10 mouse cellular contexts compared by ENCODE assay signal in genomic region chr3:94479564-94479963, GRCm38 (mm10). TPM values are rescaled to one million over a fixed set of nuclear protein-coding genes. Genes with fewer than 3 reads are reported as not detected.
DNase-seq lines count a peak whose midpoint lies in the region; ATAC-seq and TF ChIP-seq lines count a peak whose summit lies in the region.
"Had no signal": no experiment of that assay in that cellular context is flagged by ENCODE, and none has a peak within 500 bp of the region (broad histone marks: within the 10 kb centered on the region; RNA-seq: fewer than 3 reads in every experiment).

No protein-coding gene starts in this region.

- no peak for TF ChIP-seq EP300 in liver, postnatal 0 days (IDR thresholded peaks at IDR 0.05; ENCODE audit: low read depth)

- peak overlapping the region; percentile 43 for H3K4me2 ChIP-seq in liver, embryonic 11.5 days
- no peak overlapping the region for H3K4me2 ChIP-seq in liver, postnatal 0 days (ENCODE audit: low read depth, low read length)
- peak overlapping the region; percentile 55 for H3K4me2 ChIP-seq in embryonic facial prominence, embryonic 13.5 days
- H3K4me2 ChIP-seq in hindbrain, embryonic 15.5 days: peak overlapping the region; percentile 78
- H3K4me2 ChIP-seq in neural tube, embryonic 13.5 days: peak overlapping the region; percentile 94

- H3K4me1 ChIP-seq in liver, embryonic 11.5 days (replicated peaks; ENCODE audit: control insufficient read depth, insufficient read depth, low read length): no peaks in the 10 kb centered on the region; the same call in 1 of the 2 replicates
- H3K4me1 ChIP-seq in liver, postnatal 0 days (ENCODE audit: insufficient read depth): no peaks in the 10 kb centered on the region
- peaks cover 3% of the 10 kb centered on the region for H3K4me1 ChIP-seq in embryonic facial prominence, embryonic 13.5 days
- H3K4me1 ChIP-seq in hindbrain, embryonic 15.5 days (replicated peaks): peaks cover 70% of the 10 kb centered on the region
- peaks cover 74% of the 10 kb centered on the region for H3K4me1 ChIP-seq in neural tube, embryonic 13.5 days (replicated peaks)

- TF ChIP-seq CTCF in liver, postnatal 0 days (IDR thresholded peaks at IDR 0.05; ENCODE audit: low read depth): no peak

- H3K4me3 ChIP-seq in liver, embryonic 11.5 days (ENCODE audit: low read depth, low read length): no peak overlapping the region
- no peak overlapping the region for H3K4me3 ChIP-seq in liver, postnatal 0 days (ENCODE audit: low read depth, low read length)
- peak overlapping the region; percentile 27 for H3K4me3 ChIP-seq in embryonic facial prominence, embryonic 13.5 days
- peak overlapping the region; percentile 73 for H3K4me3 ChIP-seq in hindbrain, embryonic 15.5 days
- H3K4me3 ChIP-seq in neural tube, embryonic 13.5 days: peak overlapping the region; percentile 59

- H3K27me3 ChIP-seq in liver, embryonic 11.5 days (replicated peaks; ENCODE audit: control insufficient read depth, insufficient read depth, low read length): peaks cover 36% of the 10 kb centered on the region
- H3K27me3 ChIP-seq in liver, postnatal 0 days (ENCODE audit: insufficient read depth, low read length): peaks cover 24% of the 10 kb centered on the region
- H3K27me3 ChIP-seq in embryonic facial prominence, embryonic 13.5 days: peaks cover 38% of the 10 kb centered on the region
- no peaks in the 10 kb centered on the region for H3K27me3 ChIP-seq in hindbrain, embryonic 15.5 days
- no peaks in the 10 kb centered on the region for H3K27me3 ChIP-seq in neural tube, embryonic 13.5 days

- no peaks in the 10 kb centered on the region for H3K9me3 ChIP-seq in liver, embryonic 11.5 days (ENCODE audit: control insufficient read depth, low read length)
- no peaks in the 10 kb centered on the region for H3K9me3 ChIP-seq in liver, postnatal 0 days (ENCODE audit: low read length)
- no peaks in the 10 kb centered on the region for H3K9me3 ChIP-seq in embryonic facial prominence, embryonic 13.5 days
- H3K9me3 ChIP-seq in hindbrain, embryonic 15.5 days: no peaks in the 10 kb centered on the region
- no peaks in the 10 kb centered on the region for H3K9me3 ChIP-seq in neural tube, embryonic 13.5 days

- no peak overlapping the region for H3K9ac ChIP-seq in liver, embryonic 11.5 days (ENCODE audit: low read depth, low read length)
- no peak overlapping the region for H3K9ac ChIP-seq in liver, postnatal 0 days (replicated peaks)
- H3K9ac ChIP-seq in embryonic facial prominence, embryonic 13.5 days: no peak overlapping the region
- H3K9ac ChIP-seq in hindbrain, embryonic 15.5 days: peak overlapping the region; percentile 89
- H3K9ac ChIP-seq in neural tube, embryonic 13.5 days: peak overlapping the region; percentile 90

- no peak for ATAC-seq in liver, embryonic 11.5 days (replicated peaks; ENCODE audit: low FRiP score)
- ATAC-seq in liver, postnatal 0 days: no peak
- no peak for ATAC-seq in embryonic facial prominence, embryonic 13.5 days (ENCODE audit: insufficient number of reproducible peaks, insufficient read depth, low FRiP score, low TSS enrichment, low read depth)
- no peak for ATAC-seq in hindbrain, embryonic 15.5 days (ENCODE audit: low FRiP score, low read depth)
- ATAC-seq in neural tube, embryonic 13.5 days (ENCODE audit: low read depth): no peak
- ATAC-seq in monocyte, adult 5-6 weeks (replicated peaks; ENCODE audit: insufficient number of reproducible peaks, low FRiP score, low TSS enrichment, poor library complexity, severe bottlenecking): no peak

- no peaks in the 10 kb centered on the region for H3K36me3 ChIP-seq in liver, embryonic 11.5 days (ENCODE audit: control insufficient read depth, insufficient read depth, low read length)
- no peaks in the 10 kb centered on the region for H3K36me3 ChIP-seq in liver, postnatal 0 days (replicated peaks; ENCODE audit: insufficient read depth, low read length)
- no peaks in the 10 kb centered on the region for H3K36me3 ChIP-seq in embryonic facial prominence, embryonic 13.5 days
- H3K36me3 ChIP-seq in hindbrain, embryonic 15.5 days: peaks cover 9% of the 10 kb centered on the region; the same call in 1 of the 2 replicates
- H3K36me3 ChIP-seq in neural tube, embryonic 13.5 days: peaks cover 31% of the 10 kb centered on the region

- no peak overlapping the region for H3K27ac ChIP-seq in liver, embryonic 11.5 days (ENCODE audit: low read depth, low read length)
- no peak overlapping the region for H3K27ac ChIP-seq in liver, postnatal 0 days (ENCODE audit: low read depth)
- no peak overlapping the region for H3K27ac ChIP-seq in embryonic facial prominence, embryonic 13.5 days
- H3K27ac ChIP-seq in hindbrain, embryonic 15.5 days (replicated peaks): peak overlapping the region; percentile 89
- peak overlapping the region; percentile 91; the same call in 1 of the 2 replicates for H3K27ac ChIP-seq in neural tube, embryonic 13.5 days (replicated peaks)

- WGBS in liver, embryonic 11.5 days: 6% methylated on average over 11 of the region's 11 CpGs
- 8% methylated on average over 11 of the region's 11 CpGs for WGBS in liver, postnatal 0 days (ENCODE audit: insufficient replicate concordance)
- WGBS in embryonic facial prominence, embryonic 13.5 days: 4% methylated on average over 11 of the region's 11 CpGs
- WGBS in hindbrain, embryonic 15.5 days: 8% methylated on average over 11 of the region's 11 CpGs
- 8% methylated on average over 11 of the region's 11 CpGs for WGBS in neural tube, embryonic 13.5 days

- peak; percentile 51 for DNase-seq in liver, embryonic 11.5 days (ENCODE audit: low spot score)
- DNase-seq in liver, postnatal 0 days: no peak
- DNase-seq in retina, postnatal 1 day: no peak
- DNase-seq in layer of hippocampus, postnatal 14 days (ENCODE audit: low spot score in 2 of 2): no peak
- DNase-seq: adrenal gland, adult 8-10 months; right cerebral cortex, postnatal 14 days had no signal

RNA-seq across cellular contexts. Expression of gene Riiad1, which starts 0.6 kb away (rescaled TPM):
- 0.53 TPM in 1 of 2 replicates, not detected in the other for polyA plus RNA-seq in liver, embryonic 11.5 days (2014; fragmentation: Nextera tagmentation; extraction: Ambion mirVana)
- polyA plus RNA-seq in liver, postnatal 0 days (2015; fragmentation: Nextera tagmentation; extraction: Ambion mirVana): 0.34 TPM in 1 of 2 replicates, not detected in the other
- 1.2 and 1.5 TPM in 2 replicates for polyA plus RNA-seq in embryonic facial prominence, embryonic 13.5 days (2015; fragmentation: Nextera tagmentation; extraction: Ambion mirVana)
- polyA plus RNA-seq in hindbrain, embryonic 15.5 days (2015; fragmentation: Nextera tagmentation; extraction: Ambion mirVana): 20.0 and 21.0 TPM in 2 replicates
- 11.9 and 18.3 TPM in 2 replicates for polyA plus RNA-seq in neural tube, embryonic 13.5 days (2015; fragmentation: Nextera tagmentation; extraction: Ambion mirVana)
- 1.8 to 2.2 TPM in 2 of 3 replicates, not detected in the other for total RNA-seq in monocyte, adult 5-6 weeks (2017)
- 1 to 10 TPM; 6.0 to 7.1 TPM for total RNA-seq in layer of hippocampus, postnatal 14 days (2021)

RNA-seq across cellular contexts. Expression of gene Celf3, which starts 1.5 kb away (rescaled TPM):
- 2.9 and 3.8 TPM in 2 replicates for polyA plus RNA-seq in liver, embryonic 11.5 days (2014; fragmentation: Nextera tagmentation; extraction: Ambion mirVana)
- 0.04 and 0.06 TPM in 2 replicates for polyA plus RNA-seq in liver, postnatal 0 days (2015; fragmentation: Nextera tagmentation; extraction: Ambion mirVana)
- polyA plus RNA-seq in embryonic facial prominence, embryonic 13.5 days (2015; fragmentation: Nextera tagmentation; extraction: Ambion mirVana): 6.9 and 9.8 TPM in 2 replicates
- 219 and 232 TPM in 2 replicates for polyA plus RNA-seq in hindbrain, embryonic 15.5 days (2015; fragmentation: Nextera tagmentation; extraction: Ambion mirVana)
- 246 and 259 TPM in 2 replicates for polyA plus RNA-seq in neural tube, embryonic 13.5 days (2015; fragmentation: Nextera tagmentation; extraction: Ambion mirVana)
- 0.19 TPM in 1 of 3 replicates, not detected in the others for total RNA-seq in monocyte, adult 5-6 weeks (2017)
- 100 to 1,000 TPM; 205 to 208 TPM for total RNA-seq in layer of hippocampus, postnatal 14 days (2021)

RNA-seq across cellular contexts. Expression of gene Oaz3, which starts 35.8 kb away (rescaled TPM):
- polyA plus RNA-seq in liver, embryonic 11.5 days (2014; fragmentation: Nextera tagmentation; extraction: Ambion mirVana): 0.51 and 0.53 TPM in 2 replicates
- 0.15 and 0.38 TPM in 2 replicates for polyA plus RNA-seq in liver, postnatal 0 days (2015; fragmentation: Nextera tagmentation; extraction: Ambion mirVana)
- 1.0 TPM in 1 of 2 replicates, not detected in the other for polyA plus RNA-seq in embryonic facial prominence, embryonic 13.5 days (2015; fragmentation: Nextera tagmentation; extraction: Ambion mirVana)
- polyA plus RNA-seq in hindbrain, embryonic 15.5 days (2015; fragmentation: Nextera tagmentation; extraction: Ambion mirVana): 1.4 and 1.6 TPM in 2 replicates
- 0.88 and 1.4 TPM in 2 replicates for polyA plus RNA-seq in neural tube, embryonic 13.5 days (2015; fragmentation: Nextera tagmentation; extraction: Ambion mirVana)
- 0.43 TPM in 1 of 3 replicates, not detected in the others for total RNA-seq in monocyte, adult 5-6 weeks (2017)
- under 1 TPM in 1 of 2 experiments, not detected in 1; 0.41 TPM for total RNA-seq in layer of hippocampus, postnatal 14 days (2021)
- total RNA-seq: adrenal gland, adult 8-10 months had no signal

RNA-seq across cellular contexts. Expression of gene Mrpl9, which starts 36.4 kb away (rescaled TPM):
- 84.9 and 87.3 TPM in 2 replicates for polyA plus RNA-seq in liver, embryonic 11.5 days (2014; fragmentation: Nextera tagmentation; extraction: Ambion mirVana)
- polyA plus RNA-seq in liver, postnatal 0 days (2015; fragmentation: Nextera tagmentation; extraction: Ambion mirVana): 27.4 and 28.7 TPM in 2 replicates
- 64.4 and 68.9 TPM in 2 replicates for polyA plus RNA-seq in embryonic facial prominence, embryonic 13.5 days (2015; fragmentation: Nextera tagmentation; extraction: Ambion mirVana)
- 60.6 and 61.0 TPM in 2 replicates for polyA plus RNA-seq in hindbrain, embryonic 15.5 days (2015; fragmentation: Nextera tagmentation; extraction: Ambion mirVana)
- polyA plus RNA-seq in neural tube, embryonic 13.5 days (2015; fragmentation: Nextera tagmentation; extraction: Ambion mirVana): 58.6 and 62.2 TPM in 2 replicates
- total RNA-seq in monocyte, adult 5-6 weeks (2017): 54.6 to 77.8 TPM (median 70.4 TPM) in 3 replicates
- total RNA-seq in layer of hippocampus, postnatal 14 days (2021): 10 to 100 TPM; 42.8 TPM

Comparison
In these comparisons a context has a peak if more than half of its experiments do, and no peak if none do; other contexts are left out.
1. H3K27ac ChIP-seq: peak in hindbrain, embryonic 15.5 days (single experiment) and neural tube, embryonic 13.5 days (single experiment); none in liver, embryonic 11.5 days (single experiment), liver, postnatal 0 days (single experiment) and embryonic facial prominence, embryonic 13.5 days (single experiment).
2. H3K4me3 ChIP-seq: peak in embryonic facial prominence, embryonic 13.5 days (single experiment), hindbrain, embryonic 15.5 days (single experiment) and neural tube, embryonic 13.5 days (single experiment); none in liver, embryonic 11.5 days (single experiment) and liver, postnatal 0 days (single experiment).
3. H3K9ac ChIP-seq: peak in hindbrain, embryonic 15.5 days (single experiment) and neural tube, embryonic 13.5 days (single experiment); none in liver, embryonic 11.5 days (single experiment), liver, postnatal 0 days (single experiment) and embryonic facial prominence, embryonic 13.5 days (single experiment).
4. RNA of gene Celf3, which starts 1.5 kb away (polyA plus RNA-seq): 246 to 259 TPM in neural tube, embryonic 13.5 days and 219 to 232 TPM in hindbrain, embryonic 15.5 days; 6.9 to 9.8 TPM in embryonic facial prominence, embryonic 13.5 days, 2.9 to 3.8 TPM in liver, embryonic 11.5 days and 0.04 to 0.06 TPM in liver, postnatal 0 days; every median in the first group is over 10 times any median in the second.